Mouse (Mus musculus) liver, embryonic 16.5 days (tissue): Measurements from ENCODE around the gene Trpm3. TPM values are rescaled to one million over a fixed set of nuclear protein-coding genes. Genes with fewer than 3 reads are reported as not detected.

Experiments used
- ATAC-seq: fragments of 200-750 bp; cut with Nextera tagmentation; 2 replicates; pipeline ENCODE4 v1.8.0; 2017; ENCODE audit warnings: low read depth, mild to moderate bottlenecking, moderate number of reproducible peaks, moderate library complexity
- H3K27ac ChIP-seq: fragments of 300-500 bp; sonication (generic); 2 replicates; pipeline ENCODE4 v1.5.1; 2014; ENCODE audit warnings: mild to moderate bottlenecking, low read length
- H3K27me3 ChIP-seq: fragments of 300-500 bp; sonication (generic); 2 replicates; pipeline ENCODE4 v1.6.1; 2014; ENCODE audit warnings: low read depth, low read length, mixed read lengths; ENCODE audit not compliant: control insufficient read depth, insufficient read depth
- H3K36me3 ChIP-seq: fragments of 300-500 bp; sonication (generic); 2 replicates; pipeline ENCODE4 v1.6.1; 2014; ENCODE audit warnings: mild to moderate bottlenecking; ENCODE audit not compliant: control insufficient read depth, insufficient read depth
- H3K4me1 ChIP-seq: fragments of 300-500 bp; sonication (generic); 2 replicates; pipeline ENCODE4 v1.6.1; 2014; ENCODE audit warnings: low read depth, low read length, mixed read lengths; ENCODE audit not compliant: control insufficient read depth
- H3K4me2 ChIP-seq: fragments of 300-500 bp; sonication (generic); 2 replicates; pipeline ENCODE4 v1.6.1; 2014; ENCODE audit warnings: low read depth, low read length, mixed read lengths
- H3K4me3 ChIP-seq: fragments of 300-500 bp; sonication (generic); 2 replicates; pipeline ENCODE4 v1.5.1; 2014; ENCODE audit warnings: low read depth, mild to moderate bottlenecking, low read length
- H3K9ac ChIP-seq: fragments of 300-500 bp; sonication (generic); 2 replicates; pipeline ENCODE4 v1.6.1; 2014; ENCODE audit warnings: low read depth, low read length
- H3K9me3 ChIP-seq: fragments of 300-500 bp; sonication (generic); replicated peaks from 2 replicates; pipeline ENCODE4 v1.6.1; 2016; ENCODE audit warnings: low read length; ENCODE audit not compliant: control insufficient read depth
- WGBS: fragments of 180-500 bp; shearing (Covaris S2); extraction: QIAGEN DNeasy Blood & Tissue Kit; methylation state at CpG from one replicate; pipeline ENCODE4 v1.1.7; 2014; ENCODE audit not compliant: insufficient replicate concordance; 5-methylcytosine and 5-hydroxymethylcytosine counted together
- polyA plus RNA-seq: library from polyadenylated mRNA; unstranded; fragments of >200 nt; fragmentation: Nextera tagmentation; extraction: Ambion mirVana; gene quantifications from 2 replicates; pipeline ENCODE4 v1.2.1, GENCODE M21; 2015

The Trpm3 gene
- polyA plus RNA-seq, 1 experiment from 2014 or later: 0.04 TPM

DNA sequence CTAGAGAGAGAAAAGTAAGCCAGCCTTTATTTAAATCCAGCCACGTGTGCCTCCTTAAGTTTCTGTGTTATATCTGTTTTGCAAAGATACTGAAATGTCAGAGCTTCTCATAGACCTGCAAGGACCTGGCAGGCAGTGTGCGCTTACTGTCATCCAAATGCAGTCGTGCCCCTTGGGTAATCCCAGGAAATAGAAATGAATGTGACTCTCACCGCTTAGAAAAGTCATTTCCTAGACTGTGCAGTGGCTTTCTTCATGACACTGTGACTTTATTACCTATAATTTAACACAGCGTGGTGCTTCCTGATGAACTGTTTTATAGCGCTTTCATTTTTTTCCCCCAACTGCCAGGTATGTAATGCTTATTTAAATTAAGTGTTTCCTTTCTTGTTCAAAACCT, 379.7 kb downstream of the Trpm3 start:
- no peaks in the 10 kb centered on the region for H3K27me3 ChIP-seq
- H3K9ac ChIP-seq: no peak overlapping the region
- WGBS: 58% methylated on average over 6 of the region's 6 CpGs
- ATAC-seq: no peak
- H3K4me2 ChIP-seq: no peak overlapping the region
- H3K9me3 ChIP-seq: no peaks in the 10 kb centered on the region
- H3K27ac ChIP-seq: no peak overlapping the region
- H3K4me3 ChIP-seq: no peak overlapping the region
- H3K4me1 ChIP-seq: no peaks in the 10 kb centered on the region
- no peaks in the 10 kb centered on the region for H3K36me3 ChIP-seq

DNA sequence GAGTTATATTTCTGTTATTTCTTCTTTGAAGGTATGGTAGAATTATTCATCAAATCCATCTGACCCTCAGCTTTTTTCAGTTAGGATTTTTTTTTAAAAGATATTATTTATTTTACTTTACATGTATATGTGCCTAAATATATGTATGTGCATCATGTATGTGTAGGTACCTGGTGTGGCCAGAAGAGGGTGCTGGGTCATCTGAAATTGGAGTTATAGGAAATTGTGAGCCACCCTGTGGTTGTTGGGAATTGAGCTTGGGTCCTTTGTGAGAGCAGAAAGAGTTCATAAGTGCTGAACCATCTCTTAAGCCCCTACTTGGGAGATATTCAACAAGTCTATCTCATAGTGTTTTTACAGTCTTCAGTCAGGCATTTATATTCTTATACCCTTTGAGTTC, 389.1 kb downstream of the Trpm3 start:
- Histone ChIP-seq H3K4me1 (no peaks in the 10 kb centered on the region), H3K4me2 (no peak overlapping the region), H3K27me3 (no peaks in the 10 kb centered on the region)

GRCm38 (mm10) chr19:22542990-22543709, 404.3 kb downstream of the Trpm3 start:
- Histone ChIP-seq H3K36me3 (no peaks in the 10 kb centered on the region), H3K4me1 (no peaks in the 10 kb centered on the region), H3K27ac (no peak overlapping the region), H3K27me3 (no peaks in the 10 kb centered on the region), H3K4me2 (no peak overlapping the region), H3K9ac (no peak overlapping the region), H3K9me3 (no peaks in the 10 kb centered on the region), H3K4me3 (no peak overlapping the region)
- ATAC-seq: no peak
- 71% methylated on average over 6 of the region's 6 CpGs for WGBS

More for the DNA sequence above, 389.1 kb downstream of the Trpm3 start:
- Histone ChIP-seq H3K9ac (no peak overlapping the region), H3K27ac (no peak overlapping the region), H3K4me3 (no peak overlapping the region), H3K9me3 (no peaks in the 10 kb centered on the region), H3K36me3 (no peaks in the 10 kb centered on the region)
- ATAC-seq: no peak

GRCm38 (mm10) chr19:22552179-22552578, 413.3 kb downstream of the Trpm3 start:
- H3K36me3 ChIP-seq: no peaks in the 10 kb centered on the region
- no peak overlapping the region for H3K9ac ChIP-seq
- WGBS: 13% methylated on average over 5 of the region's 5 CpGs
- H3K4me1 ChIP-seq: no peaks in the 10 kb centered on the region
- no peak overlapping the region for H3K4me3 ChIP-seq
- no peak overlapping the region for H3K4me2 ChIP-seq
- no peaks in the 10 kb centered on the region for H3K9me3 ChIP-seq
- no peak for ATAC-seq
- no peak overlapping the region for H3K27ac ChIP-seq
- H3K27me3 ChIP-seq: no peaks in the 10 kb centered on the region

DNA sequence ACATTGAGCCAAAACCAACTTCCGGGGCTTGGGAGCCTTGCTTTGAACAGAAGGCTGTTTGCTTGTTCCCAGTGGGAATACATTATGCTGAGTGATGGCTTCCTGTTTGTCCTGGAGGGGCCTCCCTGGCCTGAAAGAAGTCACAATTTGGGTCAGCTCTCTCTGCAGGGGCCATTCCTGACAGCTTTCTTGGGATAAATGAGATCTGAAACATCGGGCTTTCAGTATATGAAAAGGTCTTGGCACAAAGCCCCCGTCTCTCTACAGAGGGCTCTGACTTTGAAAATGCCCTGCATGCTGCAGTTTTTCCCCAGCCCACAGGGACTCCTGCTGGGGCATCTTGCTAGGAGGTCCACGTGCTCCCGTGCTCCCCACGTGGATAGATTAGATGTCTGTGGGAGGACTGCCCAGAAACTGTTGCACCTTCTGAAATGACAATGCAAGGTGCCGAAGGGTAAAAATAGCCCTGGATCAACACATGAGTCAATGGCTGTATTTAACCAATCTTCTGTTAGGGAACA, 415.6 kb downstream of the Trpm3 start:
- no peak for ATAC-seq
- Histone ChIP-seq H3K4me1 (no peaks in the 10 kb centered on the region), H3K27ac (no peak overlapping the region), H3K36me3 (no peaks in the 10 kb centered on the region), H3K4me3 (no peak overlapping the region), H3K27me3 (no peaks in the 10 kb centered on the region), H3K9me3 (no peaks in the 10 kb centered on the region), H3K4me2 (no peak overlapping the region), H3K9ac (no peak overlapping the region)
- 34% methylated on average over 7 of the region's 7 CpGs for WGBS

GRCm38 (mm10) chr19:22572396-22572795, 433.6 kb downstream of the Trpm3 start:
- Histone ChIP-seq H3K4me1 (no peaks in the 10 kb centered on the region), H3K27ac (no peak overlapping the region), H3K9ac (no peak overlapping the region), H3K4me3 (no peak overlapping the region), H3K36me3 (no peaks in the 10 kb centered on the region), H3K27me3 (no peaks in the 10 kb centered on the region), H3K4me2 (no peak overlapping the region), H3K9me3 (no peaks in the 10 kb centered on the region)
- ATAC-seq: no peak
- 70% methylated on average over 11 of the region's 11 CpGs for WGBS

GRCm38 (mm10) chr19:22572849-22573248, 434.0 kb downstream of the Trpm3 start:
- no peak for ATAC-seq
- 64% methylated on average over 2 of the region's 2 CpGs for WGBS
- Histone ChIP-seq H3K27ac (no peak overlapping the region), H3K27me3 (no peaks in the 10 kb centered on the region), H3K4me3 (no peak overlapping the region), H3K4me2 (no peak overlapping the region), H3K9me3 (no peaks in the 10 kb centered on the region), H3K36me3 (no peaks in the 10 kb centered on the region), H3K4me1 (no peaks in the 10 kb centered on the region), H3K9ac (no peak overlapping the region)

DNA sequence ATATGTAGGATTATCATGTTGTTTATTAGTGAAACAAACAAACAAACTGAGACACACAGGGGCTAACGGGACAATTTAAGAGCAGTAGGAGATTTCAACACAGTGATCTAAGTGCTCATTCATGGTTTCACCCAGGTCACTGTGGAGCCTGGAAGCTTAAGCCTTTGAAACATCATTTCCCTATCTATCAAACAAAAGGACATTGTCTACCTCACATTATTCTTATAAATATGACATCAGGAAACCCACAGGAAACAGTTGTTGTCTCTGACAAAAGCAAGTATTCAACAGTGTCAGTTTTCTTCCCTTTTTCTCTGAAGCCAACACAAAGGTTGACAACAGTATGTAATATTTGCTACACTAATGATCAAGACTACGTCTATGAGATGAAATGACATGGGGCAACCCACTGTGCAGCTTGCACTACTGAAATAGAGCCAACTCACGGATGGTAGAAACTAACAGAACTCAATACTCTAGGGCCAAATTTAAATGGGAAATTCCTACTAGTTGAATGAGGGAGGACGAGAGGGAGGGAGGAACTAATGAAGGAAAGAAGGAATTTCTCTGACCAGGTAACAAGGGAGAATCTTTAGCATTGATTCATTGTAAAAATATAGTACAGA, 443.4 kb downstream of the Trpm3 start:
- Histone ChIP-seq H3K9me3 (no peaks in the 10 kb centered on the region), H3K9ac (no peak overlapping the region), H3K4me3 (no peak overlapping the region), H3K36me3 (no peaks in the 10 kb centered on the region), H3K27ac (no peak overlapping the region), H3K4me2 (no peak overlapping the region), H3K4me1 (no peaks in the 10 kb centered on the region), H3K27me3 (no peaks in the 10 kb centered on the region)
- 20% methylated on average over 4 of the region's 4 CpGs for WGBS
- no peak for ATAC-seq

DNA sequence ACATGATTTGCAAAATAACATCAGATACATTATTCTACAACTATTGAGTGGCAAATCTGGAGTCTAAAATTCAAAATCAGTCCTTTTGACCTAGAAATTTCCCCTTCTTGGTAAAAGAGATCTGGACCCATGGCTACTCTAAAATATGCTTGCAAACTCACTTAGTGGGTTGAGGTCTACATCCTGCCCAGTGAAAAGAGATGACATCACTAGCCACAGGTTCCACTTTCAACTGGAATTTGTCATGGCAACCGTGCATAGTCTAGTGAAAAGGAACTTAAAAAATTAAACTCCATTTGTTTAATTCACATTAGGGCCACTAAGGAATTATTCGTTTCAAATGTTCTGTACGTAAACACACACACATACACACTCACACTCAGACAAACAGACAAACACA, 455.6 kb downstream of the Trpm3 start:
- Histone ChIP-seq H3K27me3 (no peaks in the 10 kb centered on the region), H3K4me3 (no peak overlapping the region), H3K36me3 (no peaks in the 10 kb centered on the region), H3K4me1 (no peaks in the 10 kb centered on the region), H3K9ac (no peak overlapping the region), H3K4me2 (no peak overlapping the region), H3K27ac (no peak overlapping the region), H3K9me3 (no peaks in the 10 kb centered on the region)
- ATAC-seq: no peak
- WGBS: 53% methylated on average over 3 of the region's 3 CpGs
